Mouse (Mus musculus) T-helper 2 cell (primary cell): ENCODE results near the gene Slc6a13.

Experiments
- in situ Hi-C: fragments of 300-600 bp; cut with MboI, MseI; formaldehyde crosslinking; loops from one replicate; pipeline ENCODE4 v1.15.1; 2025; ENCODE audit warnings: high pct_unique_total_duplicates

The Slc6a13 gene

GRCm38 (mm10) chr6:121376159-121376558 is 76.1 kb downstream of the Slc6a13 start:
- in situ Hi-C loops: no loop called here

GRCm38 (mm10) chr6:121378256-121378655 is 78.2 kb downstream of the Slc6a13 start:
- in situ Hi-C loops: no loop called here

- in situ Hi-C loops: no loop called here
These were observed 80.5 kb downstream of the Slc6a13 start for GRCm38 (mm10) chr6:121380576-121380975.

- in situ Hi-C loops: no loop called here
These were observed 82.0 kb downstream of the Slc6a13 start for GRCm38 (mm10) chr6:121382071-121382470.

- in situ Hi-C loops: no loop called here
These were observed 85.4 kb downstream of the Slc6a13 start for GRCm38 (mm10) chr6:121385397-121385796.
